In genomic region chr12:73334051-73334551, GRCm38 (mm10) we compare ENCODE assay signal across 12 mouse cellular contexts. TPM values are rescaled to one million over a fixed set of nuclear protein-coding genes. Genes with fewer than 3 reads are reported as not detected.
DNase-seq lines count a peak whose midpoint lies in the region; ATAC-seq and TF ChIP-seq lines count a peak whose summit lies in the region.
"Had no signal": no experiment of that assay in that cellular context is flagged by ENCODE, and none has a peak within 500 bp of the region (broad histone marks: within the 10 kb centered on the region; RNA-seq: fewer than 3 reads in every experiment).

No protein-coding gene starts in this region.

- peaks cover 19% of the 10 kb centered on the region for H3K4me1 ChIP-seq in embryonic facial prominence, embryonic 15.5 days
- peaks cover 36% of the 10 kb centered on the region for H3K4me1 ChIP-seq in limb, embryonic 12.5 days (replicated peaks)
- H3K4me1 ChIP-seq: kidney, embryonic 15.5 days had no signal

- ATAC-seq in CD4-positive, CD25-positive, alpha-beta regulatory T cell, adult 4 months, result peak; percentile 29
- ATAC-seq in embryonic facial prominence, embryonic 15.5 days (ENCODE audit: insufficient number of reproducible peaks, low FRiP score, low TSS enrichment, low read depth), result peak; percentile 43; the same call in 1 of the 2 replicates
- ATAC-seq in limb, embryonic 12.5 days (ENCODE audit: insufficient number of reproducible peaks, insufficient read depth, low FRiP score, low TSS enrichment, low read depth), result no peak

- no peak overlapping the region for H3K4me3 ChIP-seq in embryonic facial prominence, embryonic 15.5 days (replicated peaks)
- no peak overlapping the region for H3K4me3 ChIP-seq in limb, embryonic 12.5 days (replicated peaks)
- no peak overlapping the region for H3K4me3 ChIP-seq in layer of hippocampus, adult 2 months
- H3K4me3 ChIP-seq: erythroblast, embryonic 14.5 days; kidney, embryonic 15.5 days had no signal

- 0 out of 2 replicates have a peak, but pooled peaks cover 3% of the 10 kb centered on the region for H3K27me3 ChIP-seq in embryonic facial prominence, embryonic 15.5 days
- H3K27me3 ChIP-seq in limb, embryonic 12.5 days, result 0 out of 2 replicates have a peak, but pooled peaks cover 3% of the 10 kb centered on the region
- H3K27me3 ChIP-seq: kidney, embryonic 15.5 days had no signal

- no peaks in the 10 kb centered on the region for H3K9me3 ChIP-seq in embryonic facial prominence, embryonic 15.5 days (replicated peaks)
- H3K9me3 ChIP-seq in limb, embryonic 12.5 days, result no peaks in the 10 kb centered on the region
- H3K9me3 ChIP-seq: kidney, embryonic 15.5 days had no signal

- no peaks in the 10 kb centered on the region for H3K36me3 ChIP-seq in embryonic facial prominence, embryonic 15.5 days
- no peaks in the 10 kb centered on the region for H3K36me3 ChIP-seq in limb, embryonic 12.5 days
- H3K36me3 ChIP-seq: kidney, embryonic 15.5 days had no signal

- peak; percentile 21 to 40 for DNase-seq in heart, adult 9 months (ENCODE audit: low spot score in 2 of 2)
- no peak for DNase-seq in heart, adult 8-10 months (ENCODE audit: low spot score)
- DNase-seq in embryo, embryonic 11 days, result no peak
- no peak for DNase-seq in adrenal gland, adult (ENCODE audit: inconsistent age in 2 of 2, low spot score in 1 of 2)
- DNase-seq in layer of hippocampus, adult 2 months (ENCODE audit: low spot score in 2 of 2), result no peak
- DNase-seq: spleen, adult 18-20 months had no signal

- no peak for TF ChIP-seq CTCF in layer of hippocampus, adult 2 months (conservative IDR thresholded peaks at IDR 0.05)

- 30% methylated on average over 8 of the region's 8 CpGs for WGBS in embryonic facial prominence, embryonic 15.5 days
- 57% methylated on average over 8 of the region's 8 CpGs for WGBS in limb, embryonic 12.5 days

- H3K27ac ChIP-seq in embryonic facial prominence, embryonic 15.5 days (replicated peaks), result peak overlapping the region; percentile 65
- peak overlapping the region; percentile 30; the same call in 1 of the 2 replicates for H3K27ac ChIP-seq in limb, embryonic 12.5 days
- no peak overlapping the region for H3K27ac ChIP-seq in layer of hippocampus, adult 2 months
- H3K27ac ChIP-seq: kidney, embryonic 15.5 days; macrophage had no signal

- H3K4me2 ChIP-seq in embryonic facial prominence, embryonic 15.5 days (replicated peaks), result no peak overlapping the region
- no peak overlapping the region for H3K4me2 ChIP-seq in limb, embryonic 12.5 days
- H3K4me2 ChIP-seq: kidney, embryonic 15.5 days had no signal

- no peak overlapping the region for H3K9ac ChIP-seq in embryonic facial prominence, embryonic 15.5 days
- no peak overlapping the region for H3K9ac ChIP-seq in limb, embryonic 12.5 days (replicated peaks)
- H3K9ac ChIP-seq: kidney, embryonic 15.5 days had no signal

RNA-seq across cellular contexts. Expression of gene Slc38a6, which starts 47.5 kb away (rescaled TPM):
- total RNA-seq in heart, adult 8-10 months (2022), result 1 to 10 TPM; 3.2 to 5.8 (median 4.5) TPM
- polyA plus RNA-seq in CD4-positive, CD25-positive, alpha-beta regulatory T cell, adult 4 months (2017; shearing (Covaris generic)), result 1 to 10 TPM; 6.8 to 7.5 TPM
- 13.2 and 16.5 TPM in 2 replicates for polyA plus RNA-seq in embryonic facial prominence, embryonic 15.5 days (2015; fragmentation: Nextera tagmentation; extraction: Ambion mirVana)
- polyA plus RNA-seq in limb, embryonic 12.5 days (2016; fragmentation: Nextera tagmentation; extraction: Ambion mirVana), result 10.1 and 15.3 TPM in 2 replicates
- total RNA-seq in layer of hippocampus, adult 2 months (2021), result 10 to 100 TPM; 14.2 to 18.2 TPM
- polyA plus RNA-seq: erythroblast, embryonic 14.5 days had no signal

RNA-seq across cellular contexts. Expression of gene Trmt5, which starts 47.6 kb away (rescaled TPM):
- total RNA-seq in heart, adult 8-10 months (2022), result 10 to 100 TPM; 39.5 to 63.8 (median 49.1) TPM
- polyA plus RNA-seq in CD4-positive, CD25-positive, alpha-beta regulatory T cell, adult 4 months (2017; shearing (Covaris generic)), result 10 to 100 TPM; 15.6 to 17.7 TPM
- polyA plus RNA-seq in embryonic facial prominence, embryonic 15.5 days (2015; fragmentation: Nextera tagmentation; extraction: Ambion mirVana), result 15.8 and 17.1 TPM in 2 replicates
- polyA plus RNA-seq in limb, embryonic 12.5 days (2016; fragmentation: Nextera tagmentation; extraction: Ambion mirVana), result 21.7 and 23.7 TPM in 2 replicates
- 10 to 100 TPM in 1 of 2 experiments, 1 to 10 TPM in 1; 9.7 to 13.0 TPM for total RNA-seq in layer of hippocampus, adult 2 months (2021)

Comparison
In these comparisons a context has a peak if more than half of its experiments do, and no peak if none do; other contexts are left out.
1. DNase-seq: peak in heart, adult 9 months (2 of 2); none in heart, adult 8-10 months (single experiment), embryo, embryonic 11 days (single experiment), adrenal gland, adult (0 of 2) and layer of hippocampus, adult 2 months (0 of 2).